Mouse (Mus musculus) adrenal gland, postnatal 25 days (tissue): Measurements from ENCODE around the gene Atp6ap1l. TPM values are rescaled to one million over a fixed set of nuclear protein-coding genes. Genes with fewer than 3 reads are reported as not detected.

Experiments
- DNase-seq: peaks from one replicate; pipeline ENCODE4 v3.0.0; 2021; ENCODE audit warnings: mixed read lengths
- total RNA-seq: library from RNA; stranded (reverse); gene quantifications from 2 replicates; pipeline ENCODE4 v1.2.3, GENCODE M21; 2021

Gene Atp6ap1l
- total RNA-seq, 1 experiment from 2014 or later: not detected

- peak; percentile 63 for DNase-seq
These were observed 18.6 kb downstream of the Atp6ap1l start for GRCm38 (mm10) chr13:90886568-90886983.

- no peak for DNase-seq
These were observed 19.2 kb downstream of the Atp6ap1l start for GRCm38 (mm10) chr13:90885856-90886532.

DNA sequence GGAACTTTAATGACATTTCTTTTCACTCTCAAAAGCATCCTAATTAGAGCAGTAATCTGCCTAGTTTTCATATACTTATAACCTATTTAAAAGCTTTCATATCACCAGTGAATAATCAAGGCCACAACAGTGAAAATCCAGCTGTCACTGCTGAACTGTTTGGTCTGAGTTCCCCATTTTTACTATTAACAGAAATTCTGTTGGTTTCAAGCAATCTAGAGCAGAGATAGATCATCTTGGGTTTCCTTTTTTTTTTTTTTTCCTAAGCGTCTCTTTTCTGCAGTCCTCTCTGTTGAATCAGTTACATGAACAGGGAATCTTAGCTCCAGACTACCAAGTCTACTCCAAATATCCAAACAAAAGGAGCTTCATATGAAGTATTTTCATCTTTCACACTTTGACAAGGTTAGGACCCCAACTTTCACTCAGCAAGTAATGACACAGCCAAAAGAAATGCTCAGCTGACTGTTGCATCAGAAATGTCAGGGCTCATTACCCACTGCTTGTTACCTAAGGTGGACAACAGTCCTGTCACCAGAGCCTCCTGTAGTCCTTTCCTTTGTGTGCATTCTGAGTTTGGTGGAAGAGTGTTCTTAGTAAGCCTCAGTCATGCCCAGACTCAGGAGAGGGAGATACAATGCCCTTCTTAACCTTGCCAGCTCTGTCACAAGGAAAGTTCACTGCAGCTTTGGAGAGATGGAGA is 23.3 kb downstream of the Atp6ap1l start:
- no peak for DNase-seq

DNA sequence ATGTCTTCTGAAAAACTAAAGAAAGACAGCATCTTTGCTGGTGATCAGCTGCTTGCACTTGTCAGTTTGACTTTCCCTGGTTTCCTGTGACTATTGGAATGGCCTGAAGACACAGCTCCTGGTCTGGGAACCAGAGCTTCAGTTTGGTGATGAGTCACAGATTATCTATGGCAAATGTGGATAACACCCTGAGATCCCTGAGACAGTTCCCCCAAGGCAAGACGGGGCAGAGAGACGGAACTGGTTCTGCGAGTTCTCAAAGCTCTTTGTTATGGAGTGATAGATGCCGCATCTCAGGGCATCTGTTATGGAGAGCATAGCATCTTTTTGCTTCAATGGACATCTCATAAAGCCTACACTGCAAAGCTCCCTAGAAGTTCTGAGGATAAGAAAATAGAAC is 33.6 kb downstream of the Atp6ap1l start:
- no peak for DNase-seq

DNA sequence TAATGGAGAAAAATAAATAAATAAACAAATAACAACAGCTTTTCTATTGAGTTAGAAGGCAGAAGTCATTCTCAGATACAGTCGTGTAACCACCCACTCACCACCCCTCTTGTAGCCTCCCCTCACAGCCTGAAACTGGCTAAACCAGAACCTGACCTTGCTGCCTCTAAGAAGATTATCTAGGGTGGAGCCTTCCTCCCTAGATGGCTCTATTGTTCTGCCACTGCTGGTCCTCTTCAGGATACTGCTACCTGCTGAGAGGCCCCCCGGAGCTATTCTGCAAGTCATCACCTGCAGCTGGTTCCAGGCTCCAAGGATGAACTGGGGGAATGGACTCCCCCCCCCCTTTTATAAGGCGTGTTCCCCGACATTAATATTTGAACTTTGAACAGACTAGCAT is 36.0 kb downstream of the Atp6ap1l start:
- no peak for DNase-seq

- no peak for DNase-seq
These were observed 43.0 kb downstream of the Atp6ap1l start for GRCm38 (mm10) chr13:90862138-90862537.

DNA sequence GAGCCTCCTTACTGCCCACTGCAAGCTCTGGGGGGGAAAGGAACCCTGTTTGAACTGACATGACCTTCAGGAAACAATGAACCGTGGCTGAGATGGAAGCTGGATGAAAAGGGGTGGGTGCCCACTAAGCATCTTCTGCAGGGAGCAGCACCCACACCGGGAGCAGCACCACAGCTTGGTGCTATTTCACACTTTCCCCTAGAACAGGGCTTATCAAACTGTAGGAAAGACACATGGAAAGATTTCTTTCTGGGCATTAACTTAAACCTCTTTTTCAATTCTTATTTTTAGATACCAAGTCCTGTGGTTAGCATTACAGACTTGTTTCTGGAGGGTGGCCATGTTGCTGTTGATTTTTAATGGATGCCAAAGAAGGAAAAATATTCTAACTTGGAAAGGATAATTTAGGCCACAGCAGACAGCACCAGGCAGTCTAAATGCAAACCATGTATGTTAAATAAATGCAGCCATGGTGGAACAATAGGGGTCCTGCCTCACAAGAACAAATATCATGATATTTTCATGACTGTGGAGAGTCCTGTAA is 44.2 kb downstream of the Atp6ap1l start:
- no peak for DNase-seq

DNA sequence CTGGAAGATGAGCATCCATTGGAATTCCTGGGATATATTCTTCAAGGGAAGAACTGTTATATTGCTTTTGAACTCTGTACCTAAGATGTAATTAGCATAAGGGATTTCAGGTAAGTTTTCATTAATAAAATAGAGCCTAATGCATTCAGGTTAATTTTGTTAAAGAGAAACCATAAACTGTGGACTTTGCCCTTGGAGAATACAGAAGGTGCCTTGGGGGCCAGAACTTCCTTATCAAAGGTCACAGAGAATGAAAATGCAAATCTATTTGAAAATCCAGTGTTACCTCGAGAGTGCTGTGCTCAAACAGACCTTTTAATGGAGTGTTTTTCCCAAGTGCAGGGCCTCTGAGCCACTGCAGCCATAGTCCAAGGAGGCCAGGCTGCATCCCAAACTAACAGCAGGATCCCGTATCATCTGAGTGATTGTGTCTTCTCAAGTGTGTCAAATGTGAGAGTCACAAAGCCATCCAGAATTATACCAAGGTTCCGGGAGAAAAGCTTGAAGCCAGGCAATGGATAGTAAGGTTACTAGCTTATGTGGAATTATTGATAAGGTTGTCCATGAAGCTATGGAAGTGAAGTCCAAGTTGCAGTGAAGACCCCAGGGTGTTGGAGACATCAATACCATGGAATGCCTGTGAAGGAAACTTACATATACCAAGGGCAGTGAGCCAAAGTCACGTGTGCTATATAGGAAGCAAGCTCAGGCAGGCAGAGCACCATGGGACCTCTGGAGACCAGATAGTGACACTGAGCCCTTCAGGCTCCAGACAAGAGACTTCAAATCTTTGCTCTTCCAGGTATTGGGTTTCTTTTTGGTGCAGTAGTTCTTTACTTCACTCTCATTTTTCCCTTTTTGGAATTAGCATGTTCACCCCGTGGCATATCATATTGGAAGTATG is 52.2 kb downstream of the Atp6ap1l start:
- DNase-seq: no peak

- DNase-seq: no peak
These were observed 53.4 kb downstream of the Atp6ap1l start for GRCm38 (mm10) chr13:90851795-90852194.

DNA sequence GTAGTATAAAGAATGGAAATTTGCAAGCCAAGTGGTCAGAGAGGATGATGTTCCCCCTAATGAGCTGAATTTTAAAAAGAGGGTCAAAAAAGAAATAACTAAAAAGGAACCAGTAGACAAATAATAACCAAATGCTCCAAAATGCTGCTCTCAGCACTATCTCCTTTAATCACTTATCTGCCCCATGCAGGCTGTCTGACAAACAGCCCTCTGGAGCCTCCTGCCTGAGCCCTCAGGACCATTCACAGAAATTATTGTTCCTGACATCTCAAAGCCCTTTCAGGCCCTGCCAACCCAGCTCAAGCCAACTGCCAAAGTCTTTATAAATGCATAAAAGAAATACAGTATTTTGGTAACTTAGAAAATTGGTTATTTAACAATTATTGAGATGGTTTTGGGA is 61.0 kb downstream of the Atp6ap1l start:
- no peak for DNase-seq

DNA sequence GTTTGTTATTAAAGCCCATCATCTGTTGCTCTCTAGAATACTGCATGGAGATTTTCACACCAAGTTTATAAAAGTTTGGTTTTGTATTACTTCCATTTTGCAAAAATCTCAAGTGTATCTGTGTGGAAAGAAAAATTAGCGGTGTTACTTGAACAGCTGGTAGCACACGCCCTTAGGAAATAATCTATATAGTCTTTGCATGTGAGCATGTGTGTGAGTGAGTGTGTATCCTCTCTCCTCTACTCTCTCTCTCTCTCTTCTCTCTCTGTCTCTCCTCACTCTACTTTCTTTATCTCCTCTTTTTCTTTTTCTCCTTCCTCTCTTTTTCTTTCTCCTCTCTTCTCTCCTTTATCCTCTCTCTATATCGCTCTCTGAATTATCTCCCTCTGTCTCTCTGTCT is 61.7 kb downstream of the Atp6ap1l start:
- no peak for DNase-seq

DNA sequence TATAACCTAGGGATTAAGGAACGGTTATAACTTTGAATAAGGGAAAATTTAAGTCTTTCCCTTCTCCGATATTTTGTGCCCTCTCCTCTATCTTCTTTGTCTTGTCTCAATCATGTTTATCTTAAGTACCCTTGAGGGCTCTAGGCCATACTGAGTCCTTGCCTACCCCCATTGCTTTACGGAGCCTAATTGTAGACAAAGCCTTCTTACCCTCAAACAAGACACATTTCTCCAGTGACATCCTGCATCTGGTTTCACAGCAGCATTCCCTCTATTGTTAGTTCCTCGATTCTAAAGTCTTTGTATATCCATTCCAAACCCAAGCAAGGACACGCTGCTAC is 64.0 kb downstream of the Atp6ap1l start:
- DNase-seq: no peak

DNA sequence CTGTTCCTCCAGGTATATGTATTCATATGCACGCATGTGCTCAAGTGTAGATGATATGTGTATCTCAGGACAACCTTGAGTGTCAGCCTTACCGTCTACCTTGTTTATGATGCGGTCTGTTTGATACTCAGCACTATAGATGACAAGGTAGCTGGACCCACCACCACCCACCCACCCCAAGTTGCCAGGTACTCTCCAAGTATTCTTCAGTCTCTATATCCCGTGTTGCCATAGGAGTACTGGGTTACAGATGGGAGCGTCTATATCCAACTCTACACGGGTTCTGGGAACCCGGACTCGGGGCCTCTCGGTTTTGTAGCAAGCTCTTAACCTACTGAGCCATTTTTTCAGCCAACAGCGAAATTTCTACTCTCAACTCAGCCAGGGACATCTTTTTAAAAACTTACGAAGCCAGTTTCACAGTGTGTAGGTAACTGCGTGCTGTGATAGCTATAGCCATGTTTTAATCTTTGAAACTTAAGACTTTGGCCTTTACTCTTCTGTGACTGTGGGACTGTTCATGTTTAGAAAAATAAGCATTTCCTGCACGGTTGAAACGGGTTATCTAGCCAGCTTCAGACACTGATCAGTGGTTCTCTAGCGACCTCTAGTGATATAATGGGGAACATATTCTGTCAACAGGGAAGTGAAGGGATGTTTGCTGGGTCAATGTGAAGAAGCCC is 64.5 kb downstream of the Atp6ap1l start:
- DNase-seq: no peak

GRCm38 (mm10) chr13:90833641-90834207 is 71.4 kb downstream of the Atp6ap1l start:
- no peak for DNase-seq

Other genes starting within 250 kb of the Atp6ap1l start
- 412 and 567 TPM in 2 replicates for gene Rps23, start 17.6 kb upstream of the Atp6ap1l start, total RNA-seq